Mouse (Mus musculus) ES-E14 (cell line): ENCODE data around the gene Fhod1. TPM values are rescaled to one million over a fixed set of nuclear protein-coding genes. Genes with fewer than 3 reads are reported as not detected.
A peak's percentile ranks its signal among the peaks of the same experiment; 100 is the strongest.

Source experiments
- DNase-seq: peaks from one replicate; pipeline ENCODE4 v3.0.0-alpha.2; 2013; ENCODE audit warnings: low read depth, low spot score
- H3K27ac ChIP-seq: 2 replicates; pipeline ENCODE4 v1.5.1; 2012; ENCODE audit warnings: low read depth, mild to moderate bottlenecking, low read length, moderate library complexity, mixed read lengths; ENCODE audit not compliant: poor library complexity, insufficient read depth, severe bottlenecking
- H3K36me3 ChIP-seq: 2 replicates; pipeline ENCODE4 v1.6.1; 2012; ENCODE audit warnings: mild to moderate bottlenecking, low read length, moderate library complexity, mixed read lengths; ENCODE audit not compliant: control insufficient read depth, poor library complexity, insufficient read depth, severe bottlenecking
- H3K4me1 ChIP-seq, 2 experiments: fragments of 150-350 bp in 1 of 2; sonication (generic) in 1 of 2; 2 replicates each; pipeline ENCODE4 v1.6.1; 2012; ENCODE audit warnings: low read length in 2 of 2, mild to moderate bottlenecking in 1 of 2, mixed read lengths in 1 of 2; ENCODE audit not compliant: control insufficient read depth in 2 of 2, insufficient read depth in 2 of 2, poor library complexity in 1 of 2
- H3K4me3 ChIP-seq, 2 experiments: fragments of 150-350 bp in 1 of 2; sonication (generic) in 1 of 2; 2 replicates each; pipeline ENCODE4 v1.5.1; 2012; ENCODE audit warnings: low read length in 2 of 2, low read depth in 1 of 2, mild to moderate bottlenecking in 1 of 2, mixed read lengths in 1 of 2; ENCODE audit not compliant: insufficient read depth in 1 of 2, poor library complexity in 1 of 2, severe bottlenecking in 1 of 2
- H3K9ac ChIP-seq: 2 replicates; pipeline ENCODE4 v1.6.1; 2012; ENCODE audit warnings: low read depth, mild to moderate bottlenecking, low read length, mixed read lengths; ENCODE audit not compliant: poor library complexity, insufficient read depth, severe bottlenecking
- H3K9me3 ChIP-seq: fragments of 150-350 bp; sonication (generic); 2 replicates; pipeline ENCODE4 v1.6.1; 2012; ENCODE audit warnings: low read depth, mild to moderate bottlenecking, low read length; ENCODE audit not compliant: control insufficient read depth, insufficient read depth
- CHD2 ChIP-seq: IDR thresholded peaks from 2 replicates; pipeline ENCODE4 v1.6.1; 2014; ENCODE audit warnings: mild to moderate bottlenecking, low read depth, low read length, inconsistent platforms
- HCFC1 ChIP-seq: IDR thresholded peaks from 2 replicates; pipeline ENCODE4 v1.6.1; 2012; ENCODE audit warnings: low read length, inconsistent platforms, borderline replicate concordance; ENCODE audit not compliant: insufficient read depth
- MAFK ChIP-seq: IDR thresholded peaks from 2 replicates; pipeline ENCODE4 v1.6.1; 2014; ENCODE audit warnings: mild to moderate bottlenecking, low read depth, low read length, inconsistent platforms; ENCODE audit not compliant: insufficient read depth
- ZC3H11A ChIP-seq: IDR thresholded peaks from 2 replicates; pipeline ENCODE4 v1.6.1; 2012; ENCODE audit warnings: low read depth, mild to moderate bottlenecking, inconsistent platforms, low read length, borderline replicate concordance
- ZNF384 ChIP-seq: IDR thresholded peaks from 2 replicates; pipeline ENCODE4 v1.6.1; 2012; ENCODE audit warnings: low read depth, low read length, inconsistent platforms
- in situ Hi-C, 2 experiments: fragments of 600-800 bp; cut with MboI; formaldehyde crosslinking; loops; one replicate each; pipeline ENCODE4 v1.15.1; 2025; ENCODE audit warnings: low sequenced_read_pairs in 2 of 2, inconsistent platforms in 1 of 2; ENCODE audit not compliant: unreplicated experiment in 2 of 2
- total RNA-seq: library from RNA; depleted of rRNA; stranded (reverse); fragments of 300-350 nt; gene quantifications from 2 replicates; pipeline ENCODE4 v1.2.3, GENCODE M21; 2012; rRNA removed

Gene Fhod1
- total RNA-seq = 9.1 and 12.7 TPM in 2 replicates

DNA sequence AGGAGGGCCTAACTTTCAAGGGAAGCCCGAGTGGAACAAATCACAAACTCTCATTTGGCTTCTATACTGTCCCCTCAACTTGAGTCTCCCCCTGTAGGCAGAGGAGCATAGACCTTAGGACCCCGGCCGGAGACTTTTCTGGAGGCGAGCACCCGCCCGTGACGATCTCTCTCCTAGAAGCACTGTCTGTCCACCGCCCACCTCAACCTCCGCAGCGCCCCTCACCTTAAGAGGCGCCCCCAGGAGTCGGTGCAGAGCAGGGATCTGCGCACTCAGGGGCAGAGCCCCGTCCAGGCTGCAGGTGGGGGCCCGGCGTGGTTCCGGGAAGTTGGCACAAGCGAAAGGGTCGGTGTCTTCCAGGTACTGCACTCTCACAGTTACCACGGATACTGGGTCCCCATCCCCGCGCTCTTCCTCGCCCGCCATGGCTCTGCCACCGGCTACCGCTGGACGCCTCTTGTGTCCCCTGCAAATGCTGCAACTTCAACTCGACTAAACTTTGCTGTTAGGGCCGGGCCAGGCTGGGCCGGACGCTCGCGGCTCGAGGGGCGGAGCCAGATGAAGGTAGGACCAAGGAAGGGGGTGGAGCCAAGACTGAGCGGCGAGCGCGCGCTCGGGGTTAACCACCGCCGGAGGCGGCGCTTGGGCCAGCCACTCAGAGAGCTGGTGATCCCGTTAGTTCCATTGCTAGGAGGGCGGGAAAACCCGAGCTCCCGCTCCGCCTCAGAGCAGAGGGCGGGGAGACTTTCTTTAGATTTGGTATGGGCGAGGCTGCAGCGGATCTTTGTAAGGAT, at the start of gene Fhod1:
Gene Fhod1, minus strand, starts transcription at position 526 of the 794 bp plus-strand sequence.
- TF ChIP-seq MAFK = no peak
- TF ChIP-seq ZNF384 = no peak
- no peak for TF ChIP-seq ZC3H11A
- no peak for TF ChIP-seq CHD2
- TF ChIP-seq HCFC1 = no peak
- Histone ChIP-seq H3K4me1 (peaks cover 0 to 7% of the 10 kb centered on the region in 2 experiments; a peak in 3 of 4 replicates), H3K36me3 (no peaks in the 10 kb centered on the region), H3K9me3 (no peaks in the 10 kb centered on the region), H3K4me3 (peak within 1 kb of the TSS; percentile 86 to 90), H3K27ac (peak within 1 kb of the TSS; percentile 24; the same call in 1 of the 2 replicates), H3K9ac (peak within 1 kb of the TSS; percentile 79)
- DNase-seq = peak; percentile 97
- in situ Hi-C loops = no loop called here

DNA sequence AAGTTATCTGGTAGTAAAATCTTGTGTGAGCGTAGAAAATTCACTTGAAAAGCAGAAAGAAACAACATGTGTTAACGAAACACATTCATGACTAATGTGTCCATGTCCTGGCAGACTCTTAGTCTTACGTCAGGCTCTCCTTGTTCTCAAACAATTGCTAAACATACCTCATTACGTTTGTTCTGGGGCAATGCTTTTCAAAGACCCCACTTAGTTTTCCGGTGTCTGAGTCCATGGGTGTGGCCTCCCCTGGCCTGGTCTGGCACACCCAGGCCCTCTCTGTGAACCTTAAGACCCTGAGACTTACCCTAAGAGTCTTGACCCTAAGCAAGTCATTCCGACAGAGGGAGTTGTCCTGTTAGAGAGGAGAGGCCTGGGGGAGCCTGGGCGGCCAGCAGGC, 46.2 kb upstream of the Fhod1 start:
- Histone ChIP-seq H3K36me3 (no peaks in the 10 kb centered on the region; the same call in 1 of the 2 replicates), H3K9ac (no peak overlapping the region), H3K9me3 (no peaks in the 10 kb centered on the region), H3K27ac (no peak overlapping the region), H3K4me1 (peaks cover 3 to 12% of the 10 kb centered on the region in 2 experiments; a peak in 3 of 4 replicates), H3K4me3 (no peak overlapping the region)
- in situ Hi-C loops = no loop called here
- TF ChIP-seq ZNF384 (no peak), HCFC1 (no peak), MAFK (no peak), CHD2 (no peak), ZC3H11A (no peak)
- no peak for DNase-seq

DNA sequence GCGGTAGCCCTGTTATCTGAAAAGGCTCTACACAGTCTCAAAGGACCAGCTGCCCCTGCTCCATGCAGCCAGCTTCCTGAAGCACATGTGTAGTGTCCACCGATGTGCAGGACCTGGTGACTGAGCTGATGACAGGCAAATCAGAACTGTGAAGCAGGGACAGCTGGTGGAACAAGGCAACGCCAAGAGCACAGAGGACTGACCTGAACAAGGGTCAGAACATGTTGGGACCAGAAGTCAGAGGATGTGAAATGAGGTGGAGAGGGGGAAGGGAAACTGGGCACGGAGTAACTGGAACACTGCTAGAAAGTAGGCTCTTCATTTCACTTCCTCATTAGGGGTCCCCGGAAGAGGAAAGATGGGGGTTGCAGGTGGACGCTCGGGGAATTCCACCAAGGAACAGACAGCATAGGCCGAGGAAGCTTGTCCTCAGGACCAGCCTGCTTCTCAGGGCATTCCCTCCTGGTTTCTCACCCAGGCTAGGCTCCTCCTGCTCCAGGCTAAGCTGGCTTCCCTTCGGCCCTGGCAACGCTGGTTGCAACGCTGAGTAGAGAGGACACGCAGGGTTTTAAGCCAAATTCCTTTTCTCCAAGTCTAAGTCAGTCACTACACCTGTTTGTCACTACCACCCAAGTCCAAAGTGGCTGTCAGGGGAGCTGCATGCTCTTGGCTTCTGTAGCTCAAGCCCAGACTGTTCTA, 45.5 kb upstream of the Fhod1 start:
- Histone ChIP-seq H3K27ac (no peak overlapping the region), H3K4me1 (peaks cover 3 to 12% of the 10 kb centered on the region in 2 experiments; a peak in 3 of 4 replicates), H3K9me3 (no peaks in the 10 kb centered on the region), H3K36me3 (no peaks in the 10 kb centered on the region; the same call in 1 of the 2 replicates), H3K9ac (no peak overlapping the region), H3K4me3 (no peak overlapping the region)
- TF ChIP-seq MAFK = no peak
- no peak for TF ChIP-seq HCFC1
- no peak for TF ChIP-seq ZC3H11A
- no peak for DNase-seq
- in situ Hi-C loops = no loop called here

DNA sequence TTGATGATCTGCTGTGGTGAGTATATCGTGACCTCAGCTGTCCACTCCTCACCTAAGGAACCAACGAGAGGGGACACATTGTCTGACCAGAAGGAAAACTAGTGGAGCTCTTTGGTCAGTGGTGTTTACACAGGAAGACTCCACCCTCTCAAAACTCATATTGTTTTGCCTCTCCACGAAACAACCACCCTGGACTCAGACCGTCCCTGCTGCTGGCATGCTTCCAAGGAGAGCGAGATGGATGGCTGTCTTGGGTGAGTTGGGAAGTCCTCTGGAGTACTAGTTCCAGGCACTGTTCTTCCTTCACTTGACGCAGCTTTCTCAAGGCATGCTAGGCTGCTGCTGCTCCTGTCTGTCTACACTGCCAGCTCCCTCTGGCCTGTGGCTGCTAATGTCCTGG, 41.3 kb upstream of the Fhod1 start:
- no peaks in the 10 kb centered on the region; the same call in 1 of the 2 replicates for H3K36me3 ChIP-seq
- no peaks in the 10 kb centered on the region for H3K9me3 ChIP-seq
- in situ Hi-C loops = no loop called here
- TF ChIP-seq ZNF384 = no peak
- no peak for TF ChIP-seq CHD2
- no peak for TF ChIP-seq ZC3H11A
- TF ChIP-seq HCFC1 = no peak
- no peak for TF ChIP-seq MAFK
- H3K27ac ChIP-seq = no peak overlapping the region
- H3K4me3 ChIP-seq = no peak overlapping the region
- 0 out of 4 replicates have a peak, but pooled peaks cover under 1 to 3% of the 10 kb centered on the region in 2 experiments for H3K4me1 ChIP-seq
- no peak overlapping the region for H3K9ac ChIP-seq
- DNase-seq = no peak
